Mouse (Mus musculus) layer of hippocampus, adult 18-20 months (tissue): ENCODE results near the gene Asb17. TPM values are rescaled to one million over a fixed set of nuclear protein-coding genes. Genes with fewer than 3 reads are reported as not detected.
A peak's percentile ranks its signal among the peaks of the same experiment; 100 is the strongest.

Experiments used
- DNase-seq, 2 experiments: peaks; one replicate each; pipeline ENCODE4 v3.0.0; 2022; ENCODE audit warnings: low spot score in 2 of 2
- total RNA-seq, 2 experiments: library from RNA; stranded (reverse); gene quantifications; 2 replicates each; pipeline ENCODE4 v1.2.3; 2021

The Asb17 gene
- total RNA-seq, 2 experiments from 2014 or later: not detected

DNA sequence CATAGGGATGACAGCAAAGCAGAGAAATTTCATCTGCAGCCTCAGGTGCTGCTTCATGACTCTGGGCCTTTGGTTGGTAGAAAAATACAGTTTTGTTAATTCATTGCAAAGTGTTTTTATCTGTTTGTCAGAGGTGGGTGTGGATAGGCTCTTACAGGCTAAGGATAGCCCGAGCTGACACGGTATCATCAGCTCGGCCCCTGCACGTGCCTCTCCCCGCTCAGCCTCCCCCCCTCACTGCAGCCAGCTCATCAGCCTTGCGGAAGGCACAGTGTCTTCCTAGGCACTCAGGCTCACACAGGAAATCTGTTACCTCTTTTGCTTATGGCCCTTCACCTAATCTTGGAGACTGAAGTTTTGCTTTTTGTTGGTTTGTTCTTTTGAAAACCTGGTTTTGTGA lies 44.1 kb downstream of the Asb17 start:
- no peak for DNase-seq

DNA sequence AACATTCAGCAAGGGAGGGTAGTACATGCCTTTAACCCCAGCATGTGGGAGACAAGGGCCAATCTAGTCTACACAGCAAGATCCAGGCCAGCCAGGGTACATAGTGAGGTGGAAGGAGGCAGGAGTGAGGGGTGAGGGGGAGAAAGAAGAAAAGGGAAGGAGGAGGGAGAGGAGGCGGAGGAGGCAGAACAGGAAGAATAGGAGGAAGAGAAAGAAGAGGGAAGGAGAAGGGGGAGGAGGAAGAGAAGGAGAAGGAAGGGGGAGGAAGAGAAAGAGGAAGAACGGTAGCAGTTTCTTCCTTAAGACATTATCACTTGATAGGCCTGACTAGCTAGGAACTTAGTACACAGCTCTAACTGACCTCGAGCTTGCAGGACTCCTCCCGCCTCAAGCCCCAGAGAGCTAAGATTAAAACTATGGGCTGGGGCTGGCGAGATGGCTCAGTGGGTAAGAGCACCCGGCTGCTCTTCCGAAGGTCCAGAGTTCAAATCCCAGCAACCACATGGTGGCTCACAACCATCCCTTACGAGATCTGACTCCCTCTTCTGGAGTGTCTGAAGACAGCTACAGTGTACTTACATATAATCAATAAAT lies 45.3 kb downstream of the Asb17 start:
- DNase-seq: no peak

DNA sequence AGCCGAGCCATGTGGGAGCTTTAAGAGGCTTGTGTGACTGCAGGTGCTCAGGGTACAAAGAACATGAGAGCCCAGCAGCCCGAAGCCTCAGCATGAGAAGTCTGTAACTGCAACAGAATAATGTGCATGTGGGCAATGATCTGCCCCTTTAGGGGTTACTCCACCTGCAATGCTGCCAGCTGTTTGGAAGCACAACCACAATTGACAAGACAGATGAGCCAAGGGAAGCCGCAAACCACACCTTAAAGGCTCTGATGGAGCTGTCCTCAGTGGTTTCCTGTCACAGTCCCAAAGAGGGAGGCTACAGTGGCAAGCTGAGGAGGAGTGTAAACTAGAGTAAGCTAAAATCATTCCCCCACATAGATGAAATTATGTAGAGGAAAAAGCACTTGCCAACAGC lies 51.4 kb downstream of the Asb17 start:
- DNase-seq: no peak

DNA sequence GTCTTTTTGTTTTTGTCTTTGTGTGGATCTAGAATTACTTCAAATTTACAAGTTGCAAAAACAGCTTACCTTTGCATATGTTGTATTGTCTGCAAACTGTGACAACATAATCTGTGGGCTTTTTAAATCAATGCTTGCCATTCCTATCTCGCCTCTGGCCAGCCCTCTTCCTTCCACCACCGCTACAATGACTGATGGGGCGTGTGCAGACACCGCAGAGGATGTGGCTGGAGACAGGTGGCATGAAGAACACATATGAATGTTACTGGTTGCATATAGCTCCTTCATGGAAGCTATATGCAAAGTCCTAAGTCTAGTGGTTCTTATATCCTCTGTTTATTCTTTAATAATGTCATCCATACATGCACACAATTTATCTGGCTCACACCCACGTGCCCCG lies 53.2 kb downstream of the Asb17 start:
- no peak for DNase-seq

- no peak for DNase-seq
These were observed 57.9 kb downstream of the Asb17 start for GRCm38 (mm10) chr3:153901904-153902303.

- DNase-seq: no peak
These were observed 58.6 kb downstream of the Asb17 start for GRCm38 (mm10) chr3:153902595-153902994.

- peak in 1 of 2 experiments; percentile 33 for DNase-seq
These were observed 60.6 kb downstream of the Asb17 start for GRCm38 (mm10) chr3:153904586-153904985.

Other genes with a start within 250 kb of the Asb17 start
- gene St6galnac3, start 119.0 kb upstream of the Asb17 start, total RNA-seq: 10 to 100 TPM; 24.7 to 27.0 TPM
- under 1 TPM; 0.10 to 0.30 TPM for gene Msh4, start 61.9 kb downstream of the Asb17 start, total RNA-seq
- gene Rabggtb, start 68.8 kb downstream of the Asb17 start, total RNA-seq: 10 to 100 TPM; 69.4 to 71.1 TPM
- gene Acadm, start 100.4 kb downstream of the Asb17 start, total RNA-seq: 10 to 100 TPM; 51.1 to 56.1 TPM
- gene Slc44a5, start 129.2 kb downstream of the Asb17 start, total RNA-seq: 10 to 100 TPM; 43.4 to 53.7 TPM